Mouse (Mus musculus): ENCODE data around the gene 4930435E12Rik. TPM values are rescaled to one million over a fixed set of nuclear protein-coding genes. Genes with fewer than 3 reads are reported as not detected.
"Not testable (repeated sequence)": the region's sequence is repeated elsewhere in the genome, so short reads cannot be mapped to it uniquely, and the experiment has no call there.

Gene 4930435E12Rik
- total and polyA plus RNA-seq, 2 experiments from 2014 or later = not detected

DNA sequence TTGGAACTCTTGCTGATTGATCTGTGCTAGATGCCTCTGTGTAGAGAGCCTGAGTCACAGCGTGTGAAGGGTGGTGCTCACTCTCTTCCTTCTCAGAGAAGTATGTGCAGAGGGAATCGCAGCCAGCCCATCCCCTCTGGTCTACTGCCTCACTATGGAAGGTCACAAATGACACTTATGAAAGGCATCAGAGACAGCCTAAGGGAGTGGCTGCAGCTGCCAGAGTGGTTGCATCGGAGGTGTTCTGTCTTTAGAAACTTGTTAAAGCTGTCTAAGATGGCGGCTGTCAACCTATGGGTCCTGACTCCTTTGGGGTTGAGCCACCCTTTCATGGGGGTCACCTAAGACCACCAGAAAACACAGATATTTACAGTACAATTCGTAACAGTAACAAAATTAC, 18.4 kb downstream of the 4930435E12Rik start:
- TF ChIP-seq CTCF (IDR thresholded peaks at IDR 0.05; ENCODE audit: low read depth) = no peak
- Histone ChIP-seq H3K4me2 (ENCODE audit: low read depth, low read length) (no peak overlapping the region), H3K4me1 (ENCODE audit: insufficient read depth, low read length) (no peaks in the 10 kb centered on the region), H3K9ac (replicated peaks; ENCODE audit: low read length) (no peak overlapping the region), H3K4me3 (ENCODE audit: low read length) (no peak overlapping the region), H3K27me3 (ENCODE audit: insufficient read depth, low read length) (no peaks in the 10 kb centered on the region), H3K36me3 (ENCODE audit: insufficient read depth, low read length) (no peaks in the 10 kb centered on the region), H3K9me3 (ENCODE audit: low read length) (no peaks in the 10 kb centered on the region), H3K27ac (no peak overlapping the region)
- 89% methylated on average over 5 of the region's 5 CpGs for WGBS
- ATAC-seq (no peak), DNase-seq (ENCODE audit: low spot score) (no peak)

DNA sequence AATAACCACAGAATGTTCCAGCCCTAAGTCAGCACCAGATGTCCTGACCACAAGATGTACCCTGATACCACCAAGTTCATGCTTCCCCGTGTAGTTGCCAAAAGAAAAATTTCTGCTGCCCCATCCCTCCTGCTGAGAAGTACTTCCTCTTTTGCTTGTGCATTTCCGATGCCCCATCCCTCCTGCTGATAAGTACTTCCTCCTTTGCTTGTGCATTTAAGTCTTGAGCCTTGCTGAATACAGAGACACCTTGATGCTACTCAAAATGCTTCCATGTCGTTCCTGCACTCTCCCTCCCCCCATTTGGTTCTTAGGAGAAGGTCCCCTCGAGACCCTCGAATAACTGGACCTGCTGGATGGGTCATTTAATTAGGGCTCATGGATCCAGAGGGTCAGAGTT, 20.8 kb downstream of the 4930435E12Rik start:
- not testable (repeated sequence) for H3K27me3 ChIP-seq (ENCODE audit: insufficient read depth, low read length); H3K36me3 ChIP-seq (ENCODE audit: insufficient read depth, low read length); ATAC-seq; H3K4me2 ChIP-seq (ENCODE audit: low read depth, low read length); H3K27ac ChIP-seq; H3K4me1 ChIP-seq (ENCODE audit: insufficient read depth, low read length); H3K9ac ChIP-seq (replicated peaks; ENCODE audit: low read length); H3K4me3 ChIP-seq (ENCODE audit: low read length); DNase-seq (ENCODE audit: low spot score); H3K9me3 ChIP-seq (ENCODE audit: low read length)
- WGBS = 86% methylated on average over 5 of the region's 5 CpGs

DNA sequence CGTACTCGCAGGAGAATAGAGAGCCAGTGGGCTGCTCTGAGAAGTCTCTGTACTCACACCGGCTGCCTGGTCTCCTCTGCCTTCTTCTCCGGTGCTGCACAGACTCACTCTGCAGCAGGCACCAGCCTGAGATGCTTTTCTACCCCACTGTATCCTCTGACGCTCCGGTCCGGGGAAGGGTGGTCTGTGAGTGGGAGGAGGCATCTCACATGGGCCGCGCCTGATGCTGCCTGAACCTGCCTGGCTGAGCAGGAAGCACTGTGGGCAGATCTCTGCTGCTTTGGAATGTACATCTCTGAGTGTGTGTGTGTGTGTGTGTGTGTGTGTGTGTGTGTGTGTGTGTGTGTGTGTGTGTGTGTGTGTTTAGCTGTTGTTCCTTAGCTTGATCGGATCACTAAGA, 28.5 kb downstream of the 4930435E12Rik start, which contains the start of gene Upk1b:
Upk1b (minus strand) TSS at position 238 of the 400 bp plus-strand sequence.
- WGBS = 47% methylated on average over 10 of the region's 10 CpGs
- Histone ChIP-seq H3K27me3 (ENCODE audit: insufficient read depth, low read length) (no peaks in the 10 kb centered on the region), H3K9me3 (ENCODE audit: low read length) (no peaks in the 10 kb centered on the region), H3K4me3 (ENCODE audit: low read length) (no peak within 1 kb of the TSS), H3K4me2 (ENCODE audit: low read depth, low read length) (no peak within 1 kb of the TSS), H3K4me1 (ENCODE audit: insufficient read depth, low read length) (no peaks in the 10 kb centered on the region), H3K36me3 (ENCODE audit: insufficient read depth, low read length) (no peaks in the 10 kb centered on the region), H3K9ac (replicated peaks; ENCODE audit: low read length) (no peak within 1 kb of the TSS), H3K27ac (no peak within 1 kb of the TSS)
- ATAC-seq (no peak), DNase-seq (ENCODE audit: low spot score) (no peak)
- no peak for TF ChIP-seq CTCF (IDR thresholded peaks at IDR 0.05; ENCODE audit: low read depth)

DNA sequence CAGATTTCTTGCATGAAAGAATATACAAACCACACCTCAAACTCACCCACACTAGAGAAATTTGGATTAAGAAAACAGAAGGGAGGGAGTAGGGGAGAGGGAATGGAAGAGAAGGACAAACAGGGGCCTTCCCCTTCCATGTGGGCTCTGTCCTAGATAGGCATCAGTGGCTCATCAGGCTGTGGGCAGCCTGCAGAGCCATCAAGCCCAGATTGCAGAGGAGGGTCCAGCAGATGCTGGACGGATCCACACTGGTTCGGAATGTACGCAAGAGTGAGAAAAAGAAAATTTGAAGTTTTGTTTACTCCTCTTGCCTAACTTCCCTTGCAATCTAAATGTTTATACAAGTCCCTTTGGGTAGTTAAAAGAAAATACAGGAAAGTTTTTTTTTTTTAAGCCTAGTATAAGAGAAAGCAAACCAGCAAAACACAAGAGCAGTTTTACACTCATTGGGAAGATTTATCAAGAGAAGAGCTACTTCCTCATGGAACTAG, 29.5 kb downstream of the 4930435E12Rik start:
- Histone ChIP-seq H3K4me2 (ENCODE audit: low read depth, low read length) (no peak overlapping the region), H3K9ac (replicated peaks; ENCODE audit: low read length) (no peak overlapping the region), H3K9me3 (ENCODE audit: low read length) (no peaks in the 10 kb centered on the region), H3K4me3 (ENCODE audit: low read length) (no peak overlapping the region), H3K27ac (no peak overlapping the region), H3K36me3 (ENCODE audit: insufficient read depth, low read length) (no peaks in the 10 kb centered on the region), H3K4me1 (ENCODE audit: insufficient read depth, low read length) (no peaks in the 10 kb centered on the region), H3K27me3 (ENCODE audit: insufficient read depth, low read length) (no peaks in the 10 kb centered on the region)
- ATAC-seq (no peak), DNase-seq (ENCODE audit: low spot score) (no peak)
- WGBS = 92% methylated on average over 3 of the region's 3 CpGs
- TF ChIP-seq CTCF (IDR thresholded peaks at IDR 0.05; ENCODE audit: low read depth) = no peak

DNA sequence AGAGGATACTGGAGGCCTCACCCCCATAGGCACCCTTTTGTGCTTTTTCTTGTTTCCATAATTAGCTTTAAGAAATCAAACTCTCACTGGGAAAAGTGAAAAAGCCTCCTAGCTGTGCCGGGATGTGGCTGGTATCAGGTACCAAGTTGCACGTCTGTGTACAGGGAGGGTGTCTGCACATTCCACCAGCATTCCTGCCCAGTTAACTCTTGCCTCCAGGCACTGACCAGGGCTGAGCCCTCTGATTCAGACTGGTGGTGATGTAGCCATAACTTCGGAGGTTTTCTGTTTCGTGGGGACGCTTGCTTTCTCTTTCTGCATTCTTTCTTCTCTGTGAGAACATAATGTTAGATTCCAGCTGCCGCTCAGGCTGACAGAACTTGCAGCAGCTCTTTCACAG, 35.4 kb downstream of the 4930435E12Rik start:
- TF ChIP-seq CTCF (IDR thresholded peaks at IDR 0.05; ENCODE audit: low read depth) = no peak
- ATAC-seq = no peak
- WGBS = 79% methylated on average over 6 of the region's 6 CpGs
- no peaks in the 10 kb centered on the region for H3K9me3 ChIP-seq (ENCODE audit: low read length)
- H3K9ac ChIP-seq (replicated peaks; ENCODE audit: low read length) = no peak overlapping the region
- H3K27ac ChIP-seq = no peak overlapping the region
- H3K36me3 ChIP-seq (ENCODE audit: insufficient read depth, low read length) = no peaks in the 10 kb centered on the region
- H3K4me3 ChIP-seq (ENCODE audit: low read length) = no peak overlapping the region
- H3K4me2 ChIP-seq (ENCODE audit: low read depth, low read length) = no peak overlapping the region
- DNase-seq (ENCODE audit: low spot score) = no peak
- no peaks in the 10 kb centered on the region for H3K4me1 ChIP-seq (ENCODE audit: insufficient read depth, low read length)
- H3K27me3 ChIP-seq (ENCODE audit: insufficient read depth, low read length) = no peaks in the 10 kb centered on the region

DNA sequence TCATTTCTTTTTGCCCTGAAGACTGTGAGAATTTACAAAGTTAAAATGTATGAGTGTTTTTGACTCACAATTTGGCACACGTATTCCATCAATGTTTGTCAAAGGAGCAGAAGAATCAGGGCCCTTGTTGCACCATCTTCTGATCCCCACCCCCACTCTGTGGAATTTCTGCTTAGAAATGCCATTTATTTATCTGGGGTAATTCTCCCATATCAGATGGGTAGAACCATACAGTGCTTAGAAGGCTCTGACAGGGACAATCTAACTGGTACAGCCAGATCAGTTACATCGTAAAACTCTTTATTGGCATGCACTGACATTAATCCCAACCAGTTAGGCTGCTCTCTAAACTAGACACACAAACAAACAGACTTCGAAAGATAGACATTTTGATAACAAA, 38.6 kb downstream of the 4930435E12Rik start:
- TF ChIP-seq CTCF (IDR thresholded peaks at IDR 0.05; ENCODE audit: low read depth) = no peak
- WGBS = 90% methylated on average over 3 of the region's 3 CpGs

DNA sequence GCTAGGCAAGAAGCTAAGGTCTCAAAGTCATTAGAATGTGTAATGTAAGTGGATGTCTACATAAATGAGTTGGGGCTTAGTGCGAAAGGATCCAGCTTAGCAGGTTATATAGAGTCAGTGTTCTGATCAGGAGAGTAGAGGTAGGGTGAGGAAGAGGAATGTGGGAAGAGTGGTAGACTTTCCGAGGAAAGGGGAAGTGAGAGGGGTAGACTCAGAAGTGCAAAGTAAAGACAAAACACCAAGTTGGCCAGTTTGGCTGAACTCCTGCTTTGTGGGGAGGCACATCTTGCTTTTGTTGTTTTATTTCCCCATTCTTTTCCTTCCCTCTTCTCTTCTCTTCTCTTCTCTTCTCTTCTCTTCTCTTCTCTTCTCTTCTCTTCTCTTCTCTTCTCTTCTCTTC, 39.5 kb downstream of the 4930435E12Rik start:
- 83% methylated on average over 2 of the region's 2 CpGs for WGBS
- Histone ChIP-seq H3K9me3 (ENCODE audit: low read length) (no peaks in the 10 kb centered on the region), H3K27ac (no peak overlapping the region), H3K9ac (replicated peaks; ENCODE audit: low read length) (no peak overlapping the region), H3K4me3 (ENCODE audit: low read length) (no peak overlapping the region), H3K4me2 (ENCODE audit: low read depth, low read length) (no peak overlapping the region), H3K36me3 (ENCODE audit: insufficient read depth, low read length) (no peaks in the 10 kb centered on the region), H3K27me3 (ENCODE audit: insufficient read depth, low read length) (no peaks in the 10 kb centered on the region), H3K4me1 (ENCODE audit: insufficient read depth, low read length) (no peaks in the 10 kb centered on the region)
- no peak for ATAC-seq
- no peak for DNase-seq (ENCODE audit: low spot score)
- TF ChIP-seq CTCF (IDR thresholded peaks at IDR 0.05; ENCODE audit: low read depth) = no peak

More for the DNA sequence above, 38.6 kb downstream of the 4930435E12Rik start:
- no peak overlapping the region for H3K4me2 ChIP-seq (ENCODE audit: low read depth, low read length)
- H3K36me3 ChIP-seq (ENCODE audit: insufficient read depth, low read length) = no peaks in the 10 kb centered on the region
- no peak for ATAC-seq
- no peaks in the 10 kb centered on the region for H3K27me3 ChIP-seq (ENCODE audit: insufficient read depth, low read length)
- no peak overlapping the region for H3K9ac ChIP-seq (replicated peaks; ENCODE audit: low read length)
- H3K4me3 ChIP-seq (ENCODE audit: low read length) = no peak overlapping the region
- no peaks in the 10 kb centered on the region for H3K4me1 ChIP-seq (ENCODE audit: insufficient read depth, low read length)
- no peak for DNase-seq (ENCODE audit: low spot score)
- no peaks in the 10 kb centered on the region for H3K9me3 ChIP-seq (ENCODE audit: low read length)
- H3K27ac ChIP-seq = no peak overlapping the region
